Mouse (Mus musculus) forebrain, embryonic 15.5 days (tissue): ENCODE data around the gene Adam19. TPM values are rescaled to one million over a fixed set of nuclear protein-coding genes. Genes with fewer than 3 reads are reported as not detected.

ENCODE experiments used
- ATAC-seq: fragments of 200-750 bp; cut with Nextera tagmentation; replicated peaks from 2 replicates; pipeline ENCODE4 v1.8.0; 2017; ENCODE audit warnings: mild to moderate bottlenecking, moderate TSS enrichment, moderate library complexity
- H3K27ac ChIP-seq: fragments of 300-500 bp; sonication (generic); replicated peaks from 2 replicates; pipeline ENCODE4 v1.5.1; 2015; ENCODE audit warnings: mild to moderate bottlenecking, inconsistent platforms
- H3K27me3 ChIP-seq: fragments of 300-500 bp; sonication (generic); 2 replicates; pipeline ENCODE4 v1.6.1; 2015; ENCODE audit warnings: inconsistent platforms
- H3K36me3 ChIP-seq: fragments of 300-500 bp; sonication (generic); 2 replicates; pipeline ENCODE4 v1.6.1; 2015; ENCODE audit warnings: mild to moderate bottlenecking, inconsistent platforms
- H3K4me1 ChIP-seq: fragments of 300-500 bp; sonication (generic); 2 replicates; pipeline ENCODE4 v1.6.1; 2015; ENCODE audit warnings: inconsistent platforms
- H3K4me2 ChIP-seq: fragments of 300-500 bp; sonication (generic); replicated peaks from 2 replicates; pipeline ENCODE4 v1.6.1; 2015; ENCODE audit warnings: mild to moderate bottlenecking, inconsistent platforms
- H3K4me3 ChIP-seq: fragments of 300-500 bp; sonication (generic); 2 replicates; pipeline ENCODE4 v1.5.1; 2015; ENCODE audit warnings: mild to moderate bottlenecking, inconsistent platforms
- H3K9ac ChIP-seq: fragments of 300-500 bp; sonication (generic); replicated peaks from 2 replicates; pipeline ENCODE4 v1.6.1; 2015; ENCODE audit warnings: mild to moderate bottlenecking, inconsistent platforms
- H3K9me3 ChIP-seq: fragments of 300-500 bp; sonication (generic); 2 replicates; pipeline ENCODE4 v1.6.1; 2016; ENCODE audit warnings: inconsistent platforms
- WGBS: fragments of 180-500 bp; shearing (Covaris S2); methylation state at CpG from one replicate; pipeline ENCODE4 v1.1.7; 2015; ENCODE audit warnings: mixed read lengths; 5-methylcytosine and 5-hydroxymethylcytosine counted together
- polyA plus RNA-seq: library from polyadenylated mRNA; unstranded; fragments of >200 nt; fragmentation: Nextera tagmentation; extraction: Ambion mirVana; gene quantifications from 2 replicates; pipeline ENCODE4 v1.2.1, GENCODE M21; 2015

Gene Adam19
- polyA plus RNA-seq, 1 experiment from 2014 or later, result 8.5 TPM

DNA sequence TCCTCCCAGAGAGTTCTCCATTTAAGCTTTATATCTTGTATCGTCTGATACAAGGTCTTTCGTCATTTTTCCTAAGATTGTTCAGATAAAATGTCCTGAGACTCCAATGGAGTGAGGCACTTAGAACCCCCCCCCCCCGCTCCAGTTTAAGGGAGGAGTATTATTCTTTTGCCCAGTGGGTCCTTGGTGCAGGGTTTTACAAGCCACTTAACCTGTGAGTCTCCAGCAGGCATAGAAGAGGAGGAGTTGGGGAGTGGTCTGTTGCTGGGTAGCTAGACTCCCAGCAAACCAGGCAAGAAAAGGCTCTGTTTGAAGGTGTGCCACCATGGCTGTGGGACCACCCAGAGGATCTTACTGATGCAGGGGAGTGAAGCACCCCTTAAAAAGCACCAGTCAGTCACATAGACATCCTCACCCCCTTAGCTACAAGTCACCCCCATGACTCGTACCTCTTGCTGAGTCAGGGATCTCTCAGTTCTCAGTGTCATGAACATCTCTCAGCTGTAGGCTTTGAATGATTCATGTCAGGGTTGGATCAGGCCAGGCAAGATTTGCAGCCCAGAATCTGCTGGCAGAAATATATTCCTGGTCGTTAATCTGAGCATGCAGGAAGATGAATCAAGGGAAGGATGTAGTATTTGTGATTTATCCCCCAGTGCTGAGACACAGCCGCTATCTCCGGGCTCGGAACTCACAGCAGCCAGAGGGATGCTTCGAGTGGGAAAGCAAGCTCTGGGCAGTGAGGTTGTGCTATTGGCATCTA lies 59.8 kb downstream of the Adam19 start:
- Histone ChIP-seq H3K27me3 (no peaks in the 10 kb centered on the region), H3K36me3 (peaks cover 9% of the 10 kb centered on the region; the same call in 1 of the 2 replicates), H3K27ac (no peak overlapping the region), H3K9me3 (no peaks in the 10 kb centered on the region), H3K4me3 (no peak overlapping the region), H3K9ac (no peak overlapping the region), H3K4me2 (no peak overlapping the region), H3K4me1 (no peaks in the 10 kb centered on the region)
- WGBS, result 79% methylated on average over 9 of the region's 9 CpGs
- ATAC-seq, result no peak

DNA sequence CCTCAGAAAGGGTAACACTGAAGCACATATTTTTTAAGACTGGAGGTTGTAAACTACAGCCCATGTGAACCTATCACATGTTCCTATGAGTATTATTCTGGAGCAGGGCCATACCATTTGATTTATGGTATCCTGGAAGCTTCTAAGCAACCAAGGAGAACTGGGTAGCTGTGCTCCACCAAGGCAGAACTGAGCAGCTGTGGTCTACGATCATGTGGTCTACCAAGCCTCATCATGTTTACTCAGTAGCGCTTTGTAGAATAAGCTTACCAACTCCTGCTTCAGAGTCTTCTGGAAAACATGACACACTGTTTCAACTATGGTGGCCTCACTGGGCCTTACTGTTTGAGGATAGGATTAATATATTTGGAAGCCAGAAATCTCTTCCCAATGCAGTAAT lies 60.7 kb downstream of the Adam19 start:
- Histone ChIP-seq H3K9me3 (no peaks in the 10 kb centered on the region), H3K4me1 (no peaks in the 10 kb centered on the region), H3K27ac (no peak overlapping the region), H3K4me3 (no peak overlapping the region), H3K36me3 (peaks cover 9% of the 10 kb centered on the region; the same call in 1 of the 2 replicates), H3K27me3 (no peaks in the 10 kb centered on the region), H3K4me2 (no peak overlapping the region), H3K9ac (no peak overlapping the region)
- ATAC-seq, result no peak
- WGBS, result 99% methylated on average over 2 of the region's 2 CpGs

DNA sequence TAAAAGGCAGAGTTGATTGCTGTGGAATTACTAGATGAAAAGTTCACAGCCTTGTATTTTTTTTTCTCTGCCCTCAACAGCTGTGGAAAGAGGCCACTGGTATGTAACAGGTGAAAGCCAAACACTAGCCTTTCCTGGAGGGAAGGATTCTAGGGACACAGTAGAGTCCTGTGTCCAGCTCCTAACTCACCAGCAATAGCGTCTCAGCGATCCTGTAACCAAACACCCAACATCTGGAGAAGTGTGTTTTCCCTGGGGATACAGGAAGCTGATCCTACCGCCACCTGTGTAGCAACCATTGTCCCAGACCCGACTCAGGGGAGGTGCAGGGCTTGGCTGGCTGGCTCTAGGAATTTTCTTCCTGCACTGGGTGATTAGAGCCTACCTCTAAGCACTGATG lies 63.8 kb downstream of the Adam19 start:
- no peaks in the 10 kb centered on the region for H3K4me1 ChIP-seq
- no peaks in the 10 kb centered on the region for H3K27me3 ChIP-seq
- whole genome bisulfite sequencing, result 30% methylated on average over 4 of the region's 4 CpGs
- H3K27ac ChIP-seq, result no peak overlapping the region
- no peak for ATAC-seq
- no peak overlapping the region for H3K9ac ChIP-seq
- H3K4me2 ChIP-seq, result no peak overlapping the region
- H3K36me3 ChIP-seq, result 0 out of 2 replicates have a peak, but pooled peaks cover 5% of the 10 kb centered on the region
- no peaks in the 10 kb centered on the region for H3K9me3 ChIP-seq
- H3K4me3 ChIP-seq, result no peak overlapping the region

DNA sequence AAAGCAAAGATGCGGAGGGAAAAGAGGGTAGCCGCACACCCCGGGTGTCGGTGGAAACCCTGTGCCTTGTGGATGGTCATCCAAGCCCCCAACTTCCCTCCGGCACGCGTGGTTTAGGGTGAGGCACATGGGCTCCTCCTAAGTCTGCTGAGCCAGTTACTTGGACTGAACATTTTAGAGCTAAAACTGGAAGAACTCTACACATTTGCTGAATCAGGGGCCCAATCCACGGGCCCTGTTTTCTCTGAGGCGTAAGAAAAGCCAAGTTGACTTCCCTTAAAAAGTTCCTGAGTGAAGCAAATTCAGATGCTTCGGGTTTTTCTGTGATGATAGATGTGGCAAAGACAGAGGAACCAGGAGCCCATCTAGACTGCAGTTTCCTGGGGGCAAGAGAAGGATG lies 64.3 kb downstream of the Adam19 start:
- no peak overlapping the region for H3K4me2 ChIP-seq
- H3K9ac ChIP-seq, result no peak overlapping the region
- no peak for ATAC-seq
- 0 out of 2 replicates have a peak, but pooled peaks cover 2% of the 10 kb centered on the region for H3K36me3 ChIP-seq
- H3K4me1 ChIP-seq, result no peaks in the 10 kb centered on the region
- H3K27me3 ChIP-seq, result no peaks in the 10 kb centered on the region
- no peak overlapping the region for H3K27ac ChIP-seq
- WGBS, result 89% methylated on average over 10 of the region's 10 CpGs
- H3K9me3 ChIP-seq, result no peaks in the 10 kb centered on the region
- no peak overlapping the region for H3K4me3 ChIP-seq

DNA sequence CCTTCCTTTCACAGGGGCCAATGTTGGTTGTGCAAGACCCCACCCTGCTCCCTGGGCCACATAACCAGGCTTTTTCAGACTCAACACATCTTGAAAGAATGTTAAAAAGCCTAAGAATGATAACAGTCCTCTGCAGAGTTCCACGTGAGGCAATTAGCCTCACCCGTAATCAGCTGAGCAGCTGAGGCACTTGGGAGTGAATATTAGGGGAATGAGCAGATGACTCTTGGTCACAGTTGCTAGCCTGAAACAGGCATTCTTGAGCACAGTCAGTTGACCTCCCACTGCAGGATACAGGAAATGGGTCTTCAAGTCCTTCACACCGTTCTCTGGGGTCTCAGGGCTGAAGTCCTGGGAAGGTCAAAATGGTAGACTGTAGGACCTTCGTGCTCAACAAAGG lies 65.9 kb downstream of the Adam19 start:
- no peak overlapping the region for H3K4me2 ChIP-seq
- H3K4me3 ChIP-seq, result no peak overlapping the region
- H3K36me3 ChIP-seq, result 0 out of 2 replicates have a peak, but pooled peaks cover 6% of the 10 kb centered on the region
- H3K27ac ChIP-seq, result no peak overlapping the region
- ATAC-seq, result no peak
- H3K9ac ChIP-seq, result no peak overlapping the region
- no peaks in the 10 kb centered on the region for H3K9me3 ChIP-seq
- no peaks in the 10 kb centered on the region for H3K4me1 ChIP-seq
- H3K27me3 ChIP-seq, result no peaks in the 10 kb centered on the region
- WGBS, result 92% methylated on average over 4 of the region's 4 CpGs

DNA sequence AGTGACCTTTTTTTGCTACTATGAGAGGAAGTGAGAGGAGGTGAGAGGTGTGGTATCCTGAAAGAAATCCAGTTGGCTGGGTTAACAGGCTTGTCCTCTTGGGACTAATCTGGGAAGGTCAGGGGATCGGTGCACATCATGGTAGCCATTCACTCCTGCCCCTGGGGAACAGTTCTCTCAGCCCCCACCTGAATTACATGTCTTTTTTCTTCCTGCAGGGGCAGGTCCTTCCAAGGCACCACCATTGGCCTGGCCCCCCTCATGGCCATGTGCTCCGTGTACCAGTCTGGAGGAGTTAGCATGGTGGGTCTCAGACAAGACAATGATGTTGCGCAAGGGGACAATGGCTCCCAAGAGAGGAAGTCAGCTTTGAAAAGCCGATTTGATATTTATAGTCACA lies 67.1 kb downstream of the Adam19 start:
- H3K4me3 ChIP-seq, result no peak overlapping the region
- no peak overlapping the region for H3K27ac ChIP-seq
- H3K36me3 ChIP-seq, result peaks cover 11% of the 10 kb centered on the region
- no peak for ATAC-seq
- no peak overlapping the region for H3K4me2 ChIP-seq
- no peak overlapping the region for H3K9ac ChIP-seq
- 93% methylated on average over 4 of the region's 4 CpGs for WGBS
- H3K27me3 ChIP-seq, result no peaks in the 10 kb centered on the region
- H3K4me1 ChIP-seq, result no peaks in the 10 kb centered on the region
- no peaks in the 10 kb centered on the region for H3K9me3 ChIP-seq

DNA sequence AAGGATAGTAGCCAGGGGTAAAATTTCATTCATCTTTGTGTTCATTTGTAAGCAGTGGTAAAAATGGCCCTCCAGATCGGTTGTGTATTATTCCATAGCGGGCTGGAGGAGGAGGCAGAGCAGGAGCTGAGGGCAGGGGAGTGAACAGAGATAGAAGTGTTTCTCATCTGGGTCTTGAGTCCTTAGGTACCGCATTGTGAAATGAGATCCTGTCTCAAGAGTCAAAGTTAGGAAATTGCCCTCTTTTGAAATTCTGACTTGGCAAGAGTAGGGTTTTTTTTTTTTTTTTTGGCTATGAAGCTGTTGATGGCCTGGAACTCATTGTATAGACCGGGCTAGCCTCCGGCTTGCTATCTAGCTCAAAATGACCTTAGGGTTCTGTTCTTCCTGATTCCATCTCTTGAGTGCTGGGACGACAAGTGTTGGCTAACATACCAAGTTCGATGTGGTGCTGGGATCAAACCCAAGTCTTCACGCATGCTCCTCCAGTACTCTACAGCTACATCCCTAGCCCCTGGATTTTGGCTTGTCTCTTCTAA lies 67.6 kb downstream of the Adam19 start:
- 96% methylated on average over 8 of the region's 8 CpGs for WGBS
- Histone ChIP-seq H3K9ac (no peak overlapping the region), H3K4me3 (no peak overlapping the region), H3K27ac (no peak overlapping the region), H3K36me3 (peaks cover 11% of the 10 kb centered on the region), H3K9me3 (no peaks in the 10 kb centered on the region), H3K4me1 (no peaks in the 10 kb centered on the region), H3K4me2 (no peak overlapping the region), H3K27me3 (no peaks in the 10 kb centered on the region)
- ATAC-seq, result no peak

DNA sequence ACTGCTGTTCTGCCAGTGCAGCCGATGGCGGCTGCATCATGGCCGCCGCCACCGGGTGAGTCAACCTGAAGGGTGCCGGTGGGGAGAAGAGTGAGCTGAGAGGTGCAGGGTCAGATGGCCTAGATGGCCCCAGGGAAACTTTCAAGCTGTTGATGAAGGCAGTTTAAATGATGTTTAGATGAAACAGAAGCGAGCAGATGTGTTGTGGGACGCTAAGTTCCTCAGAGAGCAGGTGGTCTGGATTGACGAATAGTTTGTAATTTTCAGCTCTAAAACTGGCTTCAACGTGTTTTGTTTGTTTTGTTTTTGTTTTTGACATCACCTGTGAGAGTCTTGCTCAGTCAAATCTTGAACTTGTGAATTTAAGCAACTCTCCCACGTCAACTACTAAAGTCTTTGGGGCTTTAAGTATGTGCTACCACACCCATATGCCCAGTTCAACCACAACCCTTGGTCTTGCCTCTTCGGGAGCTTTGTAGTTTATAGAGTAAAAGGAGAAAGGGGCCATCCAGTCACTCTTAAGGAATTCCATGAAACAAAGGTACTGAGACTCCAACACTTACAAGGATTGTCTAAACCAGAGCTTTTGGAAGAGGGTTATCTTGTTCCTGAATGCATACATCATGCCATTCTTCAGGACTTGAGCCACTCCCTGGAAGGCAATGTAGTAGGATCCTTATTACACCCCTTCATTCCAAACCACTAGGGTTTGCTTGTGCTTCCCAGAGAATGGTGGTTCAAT lies 69.5 kb downstream of the Adam19 start:
- H3K36me3 ChIP-seq, result peaks cover 11% of the 10 kb centered on the region
- H3K27me3 ChIP-seq, result no peaks in the 10 kb centered on the region
- no peak overlapping the region for H3K27ac ChIP-seq
- H3K4me1 ChIP-seq, result no peaks in the 10 kb centered on the region
- no peak for ATAC-seq
- no peak overlapping the region for H3K9ac ChIP-seq
- H3K4me2 ChIP-seq, result no peak overlapping the region
- H3K4me3 ChIP-seq, result no peak overlapping the region
- WGBS, result 92% methylated on average over 12 of the region's 12 CpGs
- H3K9me3 ChIP-seq, result no peaks in the 10 kb centered on the region

DNA sequence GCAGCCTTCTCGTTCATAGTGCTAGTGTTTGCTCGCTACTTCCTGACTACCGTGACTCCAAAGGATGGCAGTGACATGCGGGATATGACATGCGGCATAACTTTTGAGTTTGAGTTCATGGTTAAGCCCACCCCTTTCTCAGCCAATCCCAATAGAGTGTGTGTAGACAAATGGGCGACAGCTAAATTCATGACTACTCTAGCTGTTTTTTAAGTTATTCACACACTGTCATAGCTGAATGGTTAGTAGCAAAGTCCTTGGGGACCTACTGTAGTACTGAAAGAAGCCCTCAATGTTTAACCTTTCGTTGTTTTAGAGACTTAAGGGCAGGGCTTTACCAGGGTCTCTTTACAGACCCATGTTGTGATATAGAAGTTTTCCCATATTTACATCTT lies 70.0 kb downstream of the Adam19 start:
- H3K36me3 ChIP-seq, result peaks cover 11% of the 10 kb centered on the region
- H3K4me2 ChIP-seq, result no peak overlapping the region
- no peak overlapping the region for H3K4me3 ChIP-seq
- no peaks in the 10 kb centered on the region for H3K9me3 ChIP-seq
- no peak for ATAC-seq
- H3K4me1 ChIP-seq, result no peaks in the 10 kb centered on the region
- H3K9ac ChIP-seq, result no peak overlapping the region
- no peak overlapping the region for H3K27ac ChIP-seq
- 95% methylated on average over 7 of the region's 7 CpGs for WGBS
- H3K27me3 ChIP-seq, result no peaks in the 10 kb centered on the region

DNA sequence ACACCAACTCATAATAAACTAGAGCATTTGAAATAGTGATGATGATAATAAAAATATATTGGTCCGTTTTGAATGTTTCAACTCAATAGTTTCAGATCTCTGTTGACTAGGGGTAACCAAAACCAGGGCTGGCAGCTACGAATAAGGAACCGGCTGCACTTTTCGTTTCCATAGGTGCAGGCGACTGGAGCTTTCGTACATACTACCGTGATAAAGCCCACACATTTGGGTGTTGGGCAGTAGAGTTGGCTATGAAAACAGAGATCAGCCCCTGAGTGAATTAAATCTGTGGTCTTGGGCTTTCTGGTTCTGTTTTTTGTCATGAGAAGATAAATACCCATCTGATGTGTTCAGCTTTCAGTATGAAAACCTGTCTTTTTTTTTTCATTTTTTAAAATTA lies 70.5 kb downstream of the Adam19 start:
- peaks cover 11% of the 10 kb centered on the region for H3K36me3 ChIP-seq

DNA sequence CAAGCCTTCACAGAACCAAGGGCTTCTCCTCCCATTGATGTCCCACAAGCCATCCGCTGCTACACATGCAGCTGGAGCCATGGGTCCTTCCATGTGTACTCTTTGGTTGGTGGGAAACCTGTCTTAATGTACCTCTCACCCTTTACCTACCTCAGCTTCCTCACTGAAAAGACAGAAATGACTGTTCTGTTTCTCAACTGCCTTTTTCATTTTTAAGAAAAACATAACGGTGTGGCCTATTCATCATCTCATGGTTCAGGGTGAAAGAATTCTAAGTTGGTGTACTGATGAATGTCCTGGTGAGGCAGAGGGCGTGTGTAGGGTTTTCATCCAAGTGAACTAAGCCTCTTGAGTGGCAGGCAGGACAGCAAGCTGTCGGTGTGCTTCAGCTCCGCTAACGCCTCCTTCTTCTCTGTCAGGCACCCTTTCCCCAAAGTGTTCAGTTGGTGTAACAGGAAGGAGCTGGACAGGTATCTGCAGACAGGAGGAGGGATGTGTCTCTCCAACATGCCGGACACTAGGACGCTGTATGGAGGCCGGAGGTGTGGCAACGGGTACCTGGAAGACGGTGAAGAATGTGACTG lies 71.1 kb downstream of the Adam19 start:
- no peak overlapping the region for H3K9ac ChIP-seq
- H3K27ac ChIP-seq, result no peak overlapping the region
- H3K36me3 ChIP-seq, result peaks cover 15% of the 10 kb centered on the region
- H3K4me1 ChIP-seq, result no peaks in the 10 kb centered on the region
- H3K9me3 ChIP-seq, result no peaks in the 10 kb centered on the region
- no peak overlapping the region for H3K4me2 ChIP-seq
- H3K27me3 ChIP-seq, result no peaks in the 10 kb centered on the region
- no peak for ATAC-seq
- WGBS, result 92% methylated on average over 11 of the region's 11 CpGs
- no peak overlapping the region for H3K4me3 ChIP-seq

More for the DNA sequence above, 70.5 kb downstream of the Adam19 start:
- Histone ChIP-seq H3K4me1 (no peaks in the 10 kb centered on the region), H3K9ac (no peak overlapping the region), H3K9me3 (no peaks in the 10 kb centered on the region), H3K27ac (no peak overlapping the region), H3K4me2 (no peak overlapping the region), H3K4me3 (no peak overlapping the region), H3K27me3 (no peaks in the 10 kb centered on the region)
- ATAC-seq, result no peak
- WGBS, result 98% methylated on average over 7 of the region's 7 CpGs
